In the genomic region with DNA sequence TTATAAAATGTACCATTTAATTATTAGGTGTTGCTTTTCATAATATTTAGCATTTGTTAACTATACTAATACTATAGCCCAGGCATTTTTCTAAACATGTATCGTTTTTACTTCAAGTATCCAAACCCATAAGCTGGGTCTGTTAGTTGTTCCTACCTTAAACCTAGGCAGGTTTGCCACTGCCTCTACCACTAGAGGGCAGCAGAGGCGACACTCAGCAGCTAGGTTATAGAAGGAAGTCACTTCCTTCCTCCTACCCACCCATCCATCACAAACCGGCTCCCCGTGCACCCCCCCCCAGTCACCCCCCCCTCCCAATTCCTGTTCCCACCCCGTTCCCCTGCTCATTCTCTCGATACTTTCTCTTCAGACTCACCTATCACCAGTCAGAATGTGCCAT, we compare ENCODE assay signal across 9 mouse cellular contexts.
DNase-seq lines count a peak whose midpoint lies in the region; ATAC-seq and TF ChIP-seq lines count a peak whose summit lies in the region.
"Had no signal": no experiment of that assay in that cellular context is flagged by ENCODE, and none has a peak within 500 bp of the region (broad histone marks: within the 10 kb centered on the region; RNA-seq: fewer than 3 reads in every experiment).

No protein-coding gene starts in this region.

- TF ChIP-seq POLR2A in limb, embryonic 14.5 days (IDR thresholded peaks at IDR 0.05; ENCODE audit: borderline replicate concordance, extremely low read depth, insufficient read depth, insufficient read length) = no peak

- no peaks in the 10 kb centered on the region for H3K9me3 ChIP-seq in hindbrain, embryonic 14.5 days (ENCODE audit: control insufficient read depth, low read length)
- no peaks in the 10 kb centered on the region for H3K9me3 ChIP-seq in hindbrain, embryonic 13.5 days
- H3K9me3 ChIP-seq in limb, embryonic 14.5 days (ENCODE audit: control insufficient read depth, low read length) = no peaks in the 10 kb centered on the region
- H3K9me3 ChIP-seq: lung, embryonic 15.5 days had no signal

- no peak overlapping the region for H3K9ac ChIP-seq in hindbrain, embryonic 14.5 days
- H3K9ac ChIP-seq in hindbrain, embryonic 13.5 days = no peak overlapping the region
- no peak overlapping the region for H3K9ac ChIP-seq in limb, embryonic 14.5 days (ENCODE audit: low read depth, low read length, severe bottlenecking)
- H3K9ac ChIP-seq: lung, embryonic 15.5 days had no signal

- WGBS in hindbrain, embryonic 14.5 days = 22% methylated on average over 6 of the region's 6 CpGs
- WGBS in hindbrain, embryonic 13.5 days = 28% methylated on average over 6 of the region's 6 CpGs
- WGBS in limb, embryonic 14.5 days = 19% methylated on average over 6 of the region's 6 CpGs

- H3K27me3 ChIP-seq in hindbrain, embryonic 14.5 days (ENCODE audit: control insufficient read depth, insufficient read depth, low read length) = no peaks in the 10 kb centered on the region; the same call in 1 of the 2 replicates
- H3K27me3 ChIP-seq in hindbrain, embryonic 13.5 days = peaks cover 3% of the 10 kb centered on the region; the same call in 1 of the 2 replicates
- no peaks in the 10 kb centered on the region for H3K27me3 ChIP-seq in limb, embryonic 14.5 days (ENCODE audit: control insufficient read depth, insufficient read depth, low read length)
- H3K27me3 ChIP-seq: lung, embryonic 15.5 days had no signal

- ATAC-seq in hindbrain, embryonic 14.5 days (ENCODE audit: low FRiP score) = no peak
- no peak for ATAC-seq in hindbrain, embryonic 13.5 days (ENCODE audit: low FRiP score)
- no peak for ATAC-seq in limb, embryonic 14.5 days (ENCODE audit: low FRiP score, low read depth)

- H3K27ac ChIP-seq in hindbrain, embryonic 14.5 days = no peak overlapping the region
- no peak overlapping the region for H3K27ac ChIP-seq in hindbrain, embryonic 13.5 days
- no peak overlapping the region for H3K27ac ChIP-seq in limb, embryonic 14.5 days (replicated peaks; ENCODE audit: low read depth, low read length)
- H3K27ac ChIP-seq: lung, embryonic 15.5 days had no signal

- no peaks in the 10 kb centered on the region for H3K36me3 ChIP-seq in hindbrain, embryonic 14.5 days (replicated peaks; ENCODE audit: control insufficient read depth, insufficient read depth)
- H3K36me3 ChIP-seq in hindbrain, embryonic 13.5 days = no peaks in the 10 kb centered on the region
- no peaks in the 10 kb centered on the region for H3K36me3 ChIP-seq in limb, embryonic 14.5 days (ENCODE audit: control insufficient read depth, insufficient read depth, low read length)
- H3K36me3 ChIP-seq: lung, embryonic 15.5 days had no signal

- peak; percentile 73 for DNase-seq in hindbrain, embryonic 14.5 days (ENCODE audit: low spot score)
- peak; percentile 7 for DNase-seq in MN1 (ENCODE audit: low spot score)
- peak; percentile 67 for DNase-seq in cerebellum, adult 9-11 months
- peak; percentile 56 to 73 for DNase-seq in heart, postnatal 36 days
- peak; percentile 43 for DNase-seq in limb, embryonic 14.5 days (ENCODE audit: low spot score)
- peak; percentile 74 to 78 for DNase-seq in right cerebral cortex, adult 2 months (ENCODE audit: low spot score in 2 of 2)
- peak; percentile 68 for DNase-seq in urinary bladder, postnatal 14 days (ENCODE audit: low spot score)

- H3K4me2 ChIP-seq in hindbrain, embryonic 14.5 days (replicated peaks) = no peak overlapping the region
- H3K4me2 ChIP-seq in hindbrain, embryonic 13.5 days = no peak overlapping the region
- no peak overlapping the region for H3K4me2 ChIP-seq in limb, embryonic 14.5 days (replicated peaks; ENCODE audit: low read depth, low read length, severe bottlenecking)
- H3K4me2 ChIP-seq: lung, embryonic 15.5 days had no signal

- intact Hi-C loops in heart, postnatal 36 days (cut with DNase I) = loop anchor here (1.0 to 5.0 kb wide), 2 partner anchors 277 to 376 kb away; a partner anchor contains a TSS

- no peak overlapping the region for H3K4me3 ChIP-seq in hindbrain, embryonic 14.5 days (replicated peaks; ENCODE audit: low read length)
- H3K4me3 ChIP-seq in hindbrain, embryonic 13.5 days = no peak overlapping the region
- H3K4me3 ChIP-seq in limb, embryonic 14.5 days (replicated peaks; ENCODE audit: low read length) = no peak overlapping the region
- H3K4me3 ChIP-seq: lung, embryonic 15.5 days had no signal

- H3K4me1 ChIP-seq in hindbrain, embryonic 14.5 days (replicated peaks; ENCODE audit: control insufficient read depth, insufficient read depth, low read length) = peaks cover 12% of the 10 kb centered on the region
- peaks cover 13% of the 10 kb centered on the region for H3K4me1 ChIP-seq in hindbrain, embryonic 13.5 days (replicated peaks)
- 0 out of 2 replicates have a peak, but pooled peaks cover 3% of the 10 kb centered on the region for H3K4me1 ChIP-seq in limb, embryonic 14.5 days (ENCODE audit: control insufficient read depth, insufficient read depth, low read length)

Comparison
In these comparisons a context has a peak if more than half of its experiments do, and no peak if none do; other contexts are left out.
1. DNase-seq: peak in every context shown above with its lines; median percentile 76 in right cerebral cortex, adult 2 months; 73 in hindbrain, embryonic 14.5 days; 68 in urinary bladder, postnatal 14 days; 67 in cerebellum, adult 9-11 months; 64 in heart, postnatal 36 days; 43 in limb, embryonic 14.5 days; 7 in MN1.